Comparison of ENCODE assay signal across 8 mouse cellular contexts in the genomic region with DNA sequence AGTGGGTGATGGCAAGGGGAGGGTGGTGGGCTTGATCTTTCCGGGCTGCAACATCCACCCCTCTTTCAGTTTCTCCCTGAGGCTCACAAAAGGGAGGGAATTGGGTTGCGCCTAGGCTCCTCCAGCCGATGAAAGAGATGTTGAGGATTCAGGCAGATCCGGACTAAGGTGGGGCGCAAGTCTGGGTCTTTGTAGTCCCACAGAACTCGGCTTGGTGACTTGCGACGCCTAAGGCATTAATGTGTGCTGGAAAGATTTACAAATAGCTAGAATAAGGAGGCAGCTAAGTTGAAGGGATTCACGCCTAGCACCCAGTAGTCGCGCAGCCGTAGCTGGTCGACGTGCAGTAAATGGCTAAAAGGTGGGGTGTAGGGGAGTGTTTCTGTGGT. TPM values are rescaled to one million over a fixed set of nuclear protein-coding genes. Genes with fewer than 3 reads are reported as not detected.
DNase-seq lines count a peak whose midpoint lies in the region; ATAC-seq and TF ChIP-seq lines count a peak whose summit lies in the region.

No protein-coding gene starts in this region.

- DNase-seq in kidney, postnatal 0 days (ENCODE audit: low spot score): peak; percentile 16
- no peak for DNase-seq in kidney, postnatal 25 days
- no peak for DNase-seq in embryonic facial prominence, embryonic 11.5 days (ENCODE audit: low spot score)
- DNase-seq in hindbrain, postnatal 0 days (ENCODE audit: low spot score): peak; percentile 51
- DNase-seq in spleen, postnatal 4 days (ENCODE audit: low spot score in 2 of 2): no peak
- no peak for DNase-seq in T-cell, adult 2 months (ENCODE audit: low spot score)
- no peak for DNase-seq in right cerebral cortex, postnatal 25 days

- H3K36me3 ChIP-seq in kidney, postnatal 0 days (ENCODE audit: insufficient read depth, low read length): no peaks in the 10 kb centered on the region
- no peaks in the 10 kb centered on the region for H3K36me3 ChIP-seq in embryonic facial prominence, embryonic 11.5 days (replicated peaks; ENCODE audit: control insufficient read depth, insufficient read depth, low read depth, low read length)
- H3K36me3 ChIP-seq in hindbrain, postnatal 0 days (ENCODE audit: insufficient read depth, low read length): no peaks in the 10 kb centered on the region
- no peaks in the 10 kb centered on the region for H3K36me3 ChIP-seq in myocyte (ENCODE audit: control insufficient read depth, insufficient read depth)

- no peak for ATAC-seq in kidney, postnatal 0 days (replicated peaks; ENCODE audit: low FRiP score, low read depth)
- no peak; the same call in 1 of the 2 replicates for ATAC-seq in embryonic facial prominence, embryonic 11.5 days (replicated peaks; ENCODE audit: insufficient number of reproducible peaks, low FRiP score, low TSS enrichment, low read depth)
- peak; percentile 19; the same call in 1 of the 2 replicates for ATAC-seq in hindbrain, postnatal 0 days

- peak overlapping the region; percentile 46 for H3K4me3 ChIP-seq in kidney, postnatal 0 days (replicated peaks; ENCODE audit: low read depth, low read length)
- peak overlapping the region; percentile 51 for H3K4me3 ChIP-seq in embryonic facial prominence, embryonic 11.5 days (ENCODE audit: low read depth, low read length)
- peak overlapping the region; percentile 56 for H3K4me3 ChIP-seq in hindbrain, postnatal 0 days (ENCODE audit: low read length)
- H3K4me3 ChIP-seq in myocyte: no peak overlapping the region

- H3K9ac ChIP-seq in kidney, postnatal 0 days (ENCODE audit: low read depth, low read length): peak overlapping the region; percentile 65; the same call in 1 of the 2 replicates
- H3K9ac ChIP-seq in embryonic facial prominence, embryonic 11.5 days (replicated peaks; ENCODE audit: low read length): peak overlapping the region; percentile 60
- H3K9ac ChIP-seq in hindbrain, postnatal 0 days (replicated peaks; ENCODE audit: low read length): peak overlapping the region; percentile 79

- H3K27me3 ChIP-seq in kidney, postnatal 0 days (ENCODE audit: insufficient read depth, low read length): peaks cover 19% of the 10 kb centered on the region
- peaks cover 26% of the 10 kb centered on the region for H3K27me3 ChIP-seq in embryonic facial prominence, embryonic 11.5 days (ENCODE audit: control insufficient read depth, insufficient read depth, low read length)
- no peaks in the 10 kb centered on the region for H3K27me3 ChIP-seq in hindbrain, postnatal 0 days (ENCODE audit: insufficient read depth, low read length)
- peaks cover 62% of the 10 kb centered on the region for H3K27me3 ChIP-seq in myocyte (ENCODE audit: control insufficient read depth, insufficient read depth, insufficient read length)

- H3K4me2 ChIP-seq in kidney, postnatal 0 days (ENCODE audit: low read length): peak overlapping the region; percentile 95
- H3K4me2 ChIP-seq in embryonic facial prominence, embryonic 11.5 days (ENCODE audit: low read depth, low read length): peak overlapping the region; percentile 82
- H3K4me2 ChIP-seq in hindbrain, postnatal 0 days (ENCODE audit: low read depth, low read length): peak overlapping the region; percentile 70
- peak overlapping the region; percentile 36 for H3K4me2 ChIP-seq in myocyte (ENCODE audit: low read depth)

- no peak for TF ChIP-seq POLR2A in myocyte (IDR thresholded peaks at IDR 0.05; ENCODE audit: insufficient read length, low read depth)

- H3K4me1 ChIP-seq in kidney, postnatal 0 days (replicated peaks; ENCODE audit: insufficient read depth, low read length): peaks cover 21% of the 10 kb centered on the region; the same call in 1 of the 2 replicates
- H3K4me1 ChIP-seq in embryonic facial prominence, embryonic 11.5 days (ENCODE audit: control insufficient read depth, insufficient read depth, low read length): no peaks in the 10 kb centered on the region
- H3K4me1 ChIP-seq in hindbrain, postnatal 0 days (ENCODE audit: insufficient read depth, low read length): no peaks in the 10 kb centered on the region

- under 1% methylated on average over 14 of the region's 14 CpGs for WGBS in kidney, postnatal 0 days
- WGBS in embryonic facial prominence, embryonic 11.5 days: 0% methylated on average over 14 of the region's 14 CpGs
- WGBS in hindbrain, postnatal 0 days: 1% methylated on average over 14 of the region's 14 CpGs

- H3K9me3 ChIP-seq in kidney, postnatal 0 days (replicated peaks; ENCODE audit: low read length): no peaks in the 10 kb centered on the region
- no peaks in the 10 kb centered on the region for H3K9me3 ChIP-seq in embryonic facial prominence, embryonic 11.5 days (replicated peaks; ENCODE audit: control insufficient read depth, low read length)
- no peaks in the 10 kb centered on the region for H3K9me3 ChIP-seq in hindbrain, postnatal 0 days (ENCODE audit: low read length)

- no peak overlapping the region for H3ac ChIP-seq in myocyte (ENCODE audit: control insufficient read depth, insufficient read length)

- H3K79me2 ChIP-seq in myocyte (ENCODE audit: control insufficient read depth, insufficient read depth): no peaks in the 10 kb centered on the region

- H3K27ac ChIP-seq in kidney, postnatal 0 days: no peak overlapping the region
- no peak overlapping the region for H3K27ac ChIP-seq in embryonic facial prominence, embryonic 11.5 days (replicated peaks; ENCODE audit: low read depth, low read length)
- H3K27ac ChIP-seq in hindbrain, postnatal 0 days: peak overlapping the region; percentile 92

- TF ChIP-seq CTCF in kidney, postnatal 0 days (IDR thresholded peaks at IDR 0.05; ENCODE audit: low read depth): no peak
- TF ChIP-seq CTCF in hindbrain, postnatal 0 days (IDR thresholded peaks at IDR 0.05; ENCODE audit: low read depth): no peak

TF ChIP-seq in myocyte, 11 proteins besides CTCF, POLR2A, EP300 and RAD21:
- TF ChIP-seq MYOD1 (IDR thresholded peaks at IDR 0.05; ENCODE audit: control insufficient read depth in 1 of 3, insufficient read length in 2 of 3, low read depth in 2 of 3) (no peak), REST (IDR thresholded peaks at IDR 0.05; ENCODE audit: insufficient read depth, insufficient read length) (no peak), TCF12 (IDR thresholded peaks at IDR 0.05; ENCODE audit: insufficient read depth, poor library complexity, severe bottlenecking) (no peak), SRF (IDR thresholded peaks at IDR 0.05; ENCODE audit: control insufficient read depth, insufficient read length, low read depth) (no peak), MAX (IDR thresholded peaks at IDR 0.05; ENCODE audit: low read depth) (no peak), USF1 (IDR thresholded peaks at IDR 0.05; ENCODE audit: low read depth) (no peak), CEBPB (IDR thresholded peaks at IDR 0.05; ENCODE audit: insufficient read depth, poor library complexity, severe bottlenecking) (no peak), E2F4 (IDR thresholded peaks at IDR 0.05; ENCODE audit: insufficient read depth) (no peak), MYOG (IDR thresholded peaks at IDR 0.05; ENCODE audit: control insufficient read depth in 1 of 3, insufficient read depth in 1 of 3, insufficient read length in 2 of 3, low read depth in 2 of 3) (no peak), POLR2AphosphoS2 (IDR thresholded peaks at IDR 0.05; ENCODE audit: insufficient read length, low read depth) (no peak), TCF3 (IDR thresholded peaks at IDR 0.05; ENCODE audit: insufficient read length, low read depth) (no peak)

RNA-seq across cellular contexts. Expression of a gene that starts 0.6 kb away (rescaled TPM):
- polyA plus RNA-seq in kidney, postnatal 0 days (2015; fragmentation: Nextera tagmentation; extraction: Ambion mirVana): 1.7 and 2.1 TPM in 2 replicates
- polyA plus RNA-seq in embryonic facial prominence, embryonic 11.5 days (2014; fragmentation: Nextera tagmentation; extraction: Ambion mirVana): 17.6 and 22.2 TPM in 2 replicates
- total RNA-seq in hindbrain, postnatal 0 days (2014; rRNA removed): 261 and 286 TPM in 2 replicates
- 120 and 148 TPM in 2 replicates for polyA plus RNA-seq in hindbrain, postnatal 0 days (2015; fragmentation: Nextera tagmentation; extraction: Ambion mirVana)
- polyA plus RNA-seq in myocyte (2012; fragmentation: generic; extraction: Trizol): 0.01 TPM

RNA-seq across cellular contexts. Expression of a gene that starts 45.4 kb away (rescaled TPM):
- 171 and 175 TPM in 2 replicates for polyA plus RNA-seq in kidney, postnatal 0 days (2015; fragmentation: Nextera tagmentation; extraction: Ambion mirVana)
- 435 and 450 TPM in 2 replicates for polyA plus RNA-seq in embryonic facial prominence, embryonic 11.5 days (2014; fragmentation: Nextera tagmentation; extraction: Ambion mirVana)
- total RNA-seq in hindbrain, postnatal 0 days (2014; rRNA removed): 27.8 and 28.1 TPM in 2 replicates
- polyA plus RNA-seq in hindbrain, postnatal 0 days (2015; fragmentation: Nextera tagmentation; extraction: Ambion mirVana): 53.4 and 63.2 TPM in 2 replicates
- 65.3 TPM for polyA plus RNA-seq in myocyte (2012; fragmentation: generic; extraction: Trizol)

Comparison
In these comparisons a context has a peak if more than half of its experiments do, and no peak if none do; other contexts are left out.
1. DNase-seq: peak in kidney, postnatal 0 days (single experiment) and hindbrain, postnatal 0 days (single experiment); none in kidney, postnatal 25 days (0 of 2), embryonic facial prominence, embryonic 11.5 days (single experiment), spleen, postnatal 4 days (0 of 2), T-cell, adult 2 months (single experiment) and right cerebral cortex, postnatal 25 days (single experiment).
2. H3K4me2 ChIP-seq: peak in every context shown above with its lines; median percentile 95 in kidney, postnatal 0 days; 82 in embryonic facial prominence, embryonic 11.5 days; 70 in hindbrain, postnatal 0 days; 36 in myocyte.
3. Peak in every context shown above with its lines, with median percentiles within 50 percentile points of each other: H3K9ac ChIP-seq.